Mouse (Mus musculus): ENCODE results near the gene Gtf3c6.

GRCm38 (mm10) chr10:40249625-40250024, 8.3 kb downstream of the Gtf3c6 start:
- TF ChIP-seq POLR2A (IDR thresholded peaks at IDR 0.05; ENCODE audit: borderline replicate concordance, low read depth, low read length) = no peak
- no peak for TF ChIP-seq CTCF (IDR thresholded peaks at IDR 0.05; ENCODE audit: low read depth, low read length)

All from bone marrow macrophage, adult 2 months (primary cell).